Mouse (Mus musculus): ENCODE measurements around the gene Tenm4.

GRCm38 (mm10) chr7:96597871-96598270 lies 426.8 kb downstream of the Tenm4 start:
- TF ChIP-seq CTCF (IDR thresholded peaks at IDR 0.05; ENCODE audit: low read depth, low read length) (no peak), POLR2A (IDR thresholded peaks at IDR 0.05; ENCODE audit: extremely low read depth, insufficient read depth, low read length) (no peak)

Measured in liver, adult 2 months (tissue).